Mouse (Mus musculus) lung, adult 2 months (tissue): ENCODE measurements around the gene Tbc1d30. TPM values are rescaled to one million over a fixed set of nuclear protein-coding genes. Genes with fewer than 3 reads are reported as not detected.

Source experiments
- DNase-seq: peaks from one replicate; pipeline ENCODE4 v3.0.0; 2022
- H3K4me1 ChIP-seq: fragments of 200-500 bp; 2 replicates; pipeline ENCODE4 v1.6.1; 2011; ENCODE audit warnings: low read length; ENCODE audit not compliant: control insufficient read depth, insufficient read depth
- H3K4me3 ChIP-seq: fragments of 200-500 bp; replicated peaks from 2 replicates; pipeline ENCODE3; 2011; ENCODE audit warnings: low read depth, mild to moderate bottlenecking, control low read depth, low read length; ENCODE audit errors: extremely low read depth
- CTCF ChIP-seq: fragments of 200-500 bp; IDR thresholded peaks from 2 replicates; pipeline ENCODE4 v1.5.1; 2011; ENCODE audit warnings: mild to moderate bottlenecking, low read length, control low read depth; ENCODE audit not compliant: insufficient read depth
- POLR2A ChIP-seq: fragments of 200-500 bp; IDR thresholded peaks from 2 replicates; pipeline ENCODE4 v1.6.1; 2011; ENCODE audit warnings: low read depth, mild to moderate bottlenecking, control low read depth, low read length, borderline replicate concordance; ENCODE audit errors: extremely low read depth
- WGBS: fragments of 180-500 bp; shearing (Covaris S2); methylation state at CpG from one replicate; pipeline ENCODE4 v1.1.7; 2018; 5-methylcytosine and 5-hydroxymethylcytosine counted together
- polyA plus RNA-seq: library from polyadenylated mRNA; depleted of rRNA; stranded (reverse); fragments of >200 nt; gene quantifications from 2 replicates; pipeline ENCODE4 v1.2.3, GENCODE M21; 2012

The Tbc1d30 gene
- polyA plus RNA-seq, 1 experiment, result 14.1 TPM

DNA sequence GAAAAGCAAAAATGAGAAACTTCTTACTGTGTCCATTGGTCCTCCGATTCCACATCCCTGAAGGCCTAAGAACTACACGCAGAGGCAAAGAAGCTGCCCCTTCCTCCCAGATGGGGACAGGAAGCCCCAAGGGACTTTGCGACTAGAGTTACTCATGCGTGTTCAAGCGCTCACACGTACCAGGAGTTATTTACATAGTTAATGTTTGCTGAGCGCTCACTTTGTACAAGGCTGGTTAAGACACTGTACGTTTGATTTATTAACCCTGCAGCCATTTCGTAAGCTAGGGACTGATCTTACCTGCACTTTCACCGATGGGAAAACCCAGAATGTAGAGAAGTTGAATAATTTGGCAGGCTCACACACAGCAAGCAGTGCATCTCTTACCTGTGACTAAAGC, 108.5 kb downstream of the Tbc1d30 start:
- Histone ChIP-seq H3K4me1 (no peaks in the 10 kb centered on the region), H3K4me3 (no peak overlapping the region)
- no peak for DNase-seq
- 65% methylated on average over 10 of the region's 10 CpGs for WGBS
- no peak for TF ChIP-seq CTCF
- TF ChIP-seq POLR2A, result no peak

DNA sequence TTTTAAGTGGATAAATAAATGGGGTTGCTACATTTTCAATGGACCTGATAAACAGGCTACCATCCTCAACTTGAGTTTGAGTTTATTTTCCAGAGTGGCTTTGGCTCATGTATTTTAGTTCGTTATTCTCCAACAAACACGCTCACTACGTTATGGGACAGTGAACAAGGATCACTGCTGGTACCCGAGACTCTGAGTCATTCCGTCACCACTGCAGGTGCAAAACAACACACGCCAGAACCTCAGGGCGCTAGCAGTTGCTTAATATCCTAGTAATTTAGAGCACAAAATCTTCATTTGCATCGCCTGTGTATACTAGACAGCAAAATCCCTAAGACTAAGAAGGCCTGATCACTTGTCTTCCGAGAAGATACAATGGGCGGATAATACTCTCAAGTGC, 112.0 kb downstream of the Tbc1d30 start:
- no peak for DNase-seq
- Histone ChIP-seq H3K4me3 (no peak overlapping the region), H3K4me1 (no peaks in the 10 kb centered on the region)
- 90% methylated on average over 10 of the region's 10 CpGs for WGBS
- TF ChIP-seq CTCF (no peak), POLR2A (no peak)

DNA sequence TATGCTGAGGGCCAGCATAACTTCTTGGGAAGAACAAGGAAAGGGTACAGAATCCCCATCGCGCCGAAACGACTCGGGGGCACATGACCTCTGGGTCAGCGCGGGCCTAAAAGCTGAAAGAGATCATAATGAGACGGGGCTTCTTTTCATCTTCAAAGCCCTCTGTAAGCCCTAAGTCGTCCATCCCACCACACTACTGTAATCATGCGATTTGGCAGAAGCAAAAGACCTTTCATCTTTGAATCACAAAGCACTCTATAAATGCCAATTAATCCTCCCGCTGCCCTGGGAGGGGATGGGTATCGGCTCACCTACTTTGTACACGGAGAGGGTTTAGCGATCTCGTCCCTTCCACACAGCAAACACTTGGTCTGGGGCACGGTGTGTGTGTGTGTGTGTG, 112.5 kb downstream of the Tbc1d30 start:
- 67% methylated on average over 16 of the region's 16 CpGs for WGBS
- TF ChIP-seq POLR2A (no peak), CTCF (no peak)
- H3K4me1 ChIP-seq, result no peaks in the 10 kb centered on the region
- DNase-seq, result no peak
- H3K4me3 ChIP-seq, result no peak overlapping the region

DNA sequence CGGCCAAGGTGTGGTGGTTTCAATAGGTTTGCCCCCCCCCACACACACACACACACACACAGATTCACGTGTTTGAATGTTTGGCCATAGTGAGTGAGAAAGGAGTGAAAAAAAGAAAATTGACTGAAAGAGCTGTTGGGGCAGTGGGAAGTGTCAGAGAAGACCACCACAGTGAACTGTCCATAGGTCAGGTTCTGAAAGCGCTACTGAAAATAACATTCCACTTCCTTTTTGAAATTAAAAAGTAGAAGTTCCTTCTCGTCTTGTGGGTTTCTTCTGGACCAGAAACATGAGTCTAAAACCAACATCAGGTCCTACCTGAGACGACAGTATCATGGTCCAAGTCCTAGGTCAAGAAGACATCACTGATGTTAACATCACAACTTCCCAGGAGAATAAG, 113.7 kb downstream of the Tbc1d30 start:
- Histone ChIP-seq H3K4me1 (no peaks in the 10 kb centered on the region), H3K4me3 (no peak overlapping the region)
- no peak for DNase-seq
- TF ChIP-seq POLR2A (no peak), CTCF (no peak)
- WGBS, result 75% methylated on average over 5 of the region's 5 CpGs

DNA sequence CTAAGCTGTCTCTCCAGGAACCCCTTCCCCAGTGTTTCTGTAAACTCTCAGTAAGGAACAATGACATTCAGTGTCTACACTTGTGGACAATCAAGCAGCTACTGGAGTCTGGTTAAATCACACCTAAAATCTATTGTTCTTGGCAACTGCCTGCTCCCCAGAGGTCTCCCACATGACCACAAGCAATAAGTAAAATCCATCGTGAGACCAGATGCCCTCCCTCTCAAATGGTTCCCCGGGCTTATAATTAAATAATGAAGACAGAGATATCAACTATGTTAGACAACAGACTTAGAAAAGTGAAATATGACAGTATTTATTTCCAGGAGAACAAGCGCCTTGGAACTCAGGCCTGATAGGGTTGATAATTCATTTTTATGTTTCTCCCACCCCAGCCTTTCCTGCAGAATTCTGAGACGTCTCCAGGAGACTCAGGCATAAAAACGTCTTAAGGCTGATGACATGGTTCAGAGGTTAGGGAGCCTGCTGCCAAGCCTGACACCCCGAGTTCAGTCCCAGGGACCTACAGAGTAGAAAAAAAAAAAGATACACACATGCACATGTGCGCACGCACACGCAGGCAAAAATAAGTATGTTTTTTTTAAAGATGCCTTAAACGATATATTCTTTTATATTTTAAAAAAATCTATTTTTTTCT, 115.8 kb downstream of the Tbc1d30 start:
- TF ChIP-seq POLR2A (no peak), CTCF (no peak)
- Histone ChIP-seq H3K4me1 (no peaks in the 10 kb centered on the region), H3K4me3 (no peak overlapping the region)
- no peak for DNase-seq
- 73% methylated on average over 10 of the region's 10 CpGs for WGBS

DNA sequence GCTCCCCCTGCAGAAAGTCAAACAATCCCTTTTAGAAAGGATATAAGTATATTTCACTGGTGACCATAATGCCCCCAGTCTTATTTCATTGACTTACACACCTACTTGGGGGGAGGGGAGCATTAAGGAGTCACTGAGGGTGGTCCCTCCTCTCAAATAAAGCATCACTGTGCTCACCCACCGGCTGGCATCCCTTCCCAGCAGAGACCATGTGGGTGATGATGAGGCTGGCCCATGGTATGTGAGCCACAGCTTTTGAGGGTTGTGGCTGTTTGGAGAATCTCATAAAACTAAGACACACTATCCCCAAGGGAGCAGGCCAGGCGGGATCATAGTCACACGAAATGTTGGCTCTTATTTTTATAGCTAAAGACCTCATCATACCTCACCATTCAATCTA, 116.6 kb downstream of the Tbc1d30 start:
- no peaks in the 10 kb centered on the region for H3K4me1 ChIP-seq
- TF ChIP-seq CTCF, result no peak
- TF ChIP-seq POLR2A, result no peak
- 82% methylated on average over 3 of the region's 3 CpGs for WGBS
- no peak for DNase-seq
- H3K4me3 ChIP-seq, result no peak overlapping the region

DNA sequence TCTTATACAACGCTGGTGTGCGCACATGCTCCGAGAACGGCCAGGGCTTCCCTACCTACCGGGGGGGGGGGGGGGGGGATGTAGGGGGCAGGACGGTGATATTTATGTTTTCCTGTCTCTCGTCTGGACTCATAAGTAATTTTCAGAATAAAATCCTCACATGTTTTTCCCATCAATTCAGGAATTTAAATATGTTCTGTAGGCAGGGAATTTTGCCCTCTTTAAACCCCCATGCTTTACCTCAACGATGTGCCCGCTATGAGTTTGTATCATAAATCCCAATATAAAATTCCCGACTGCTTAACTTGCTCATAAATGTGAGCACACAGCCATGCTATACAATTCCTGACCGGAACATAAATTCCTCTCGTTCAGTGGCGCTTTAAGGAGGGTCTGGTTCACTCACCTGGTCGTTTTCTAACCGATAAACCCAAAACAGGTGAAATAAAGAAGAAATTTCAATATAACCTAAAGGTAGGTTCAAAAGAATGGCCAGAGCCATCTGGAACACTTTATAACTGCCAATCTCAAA, 122.6 kb downstream of the Tbc1d30 start:
- TF ChIP-seq CTCF (no peak), POLR2A (no peak)
- WGBS, result 84% methylated on average over 15 of the region's 15 CpGs
- H3K4me1 ChIP-seq, result no peaks in the 10 kb centered on the region
- H3K4me3 ChIP-seq, result no peak overlapping the region
- no peak for DNase-seq

DNA sequence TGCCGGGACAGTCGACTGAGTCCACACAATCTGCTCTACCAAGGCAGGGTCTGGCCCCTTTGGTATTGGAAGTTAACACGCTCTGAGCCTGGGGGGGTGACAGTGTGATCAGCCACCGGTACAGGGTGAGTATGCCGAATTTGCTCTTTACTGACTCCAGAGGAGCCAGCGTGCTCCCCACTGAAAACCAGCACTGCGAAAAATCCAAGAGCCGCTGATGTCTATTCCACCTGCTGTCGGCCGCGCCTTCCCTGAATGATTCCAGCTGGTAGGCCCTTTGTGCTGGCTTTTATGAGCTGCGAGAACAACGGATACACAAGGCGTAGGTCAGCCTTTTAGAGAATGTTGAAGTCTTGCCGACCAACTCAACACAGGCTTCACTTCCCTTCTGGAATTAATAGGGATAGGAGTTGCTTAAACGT, 123.1 kb downstream of the Tbc1d30 start:
- TF ChIP-seq CTCF, result no peak
- TF ChIP-seq POLR2A, result no peak
- 80% methylated on average over 16 of the region's 16 CpGs for WGBS
- H3K4me1 ChIP-seq, result no peaks in the 10 kb centered on the region
- no peak for DNase-seq
- no peak overlapping the region for H3K4me3 ChIP-seq

DNA sequence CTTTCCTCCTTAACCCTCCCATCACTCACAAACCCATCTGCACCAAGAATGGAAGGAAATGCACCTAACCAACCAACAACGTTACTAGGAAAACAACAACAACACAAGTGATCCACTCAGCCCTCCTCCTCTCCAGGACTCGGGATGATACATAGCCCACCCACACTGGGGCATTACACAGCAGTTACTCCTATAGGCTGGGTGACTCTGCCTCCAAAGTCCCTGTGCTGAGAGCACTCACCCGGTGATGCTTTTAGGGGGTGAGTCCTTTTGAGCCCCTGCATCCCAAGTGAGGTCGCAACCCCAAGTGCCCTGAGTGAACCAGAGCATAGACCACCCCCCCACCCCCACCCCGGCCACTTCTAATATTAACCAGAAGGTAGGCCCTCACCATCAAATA, 123.7 kb downstream of the Tbc1d30 start:
- no peaks in the 10 kb centered on the region for H3K4me1 ChIP-seq
- WGBS, result 92% methylated on average over 5 of the region's 5 CpGs
- TF ChIP-seq POLR2A (no peak), CTCF (no peak)
- DNase-seq, result no peak
- no peak overlapping the region for H3K4me3 ChIP-seq

DNA sequence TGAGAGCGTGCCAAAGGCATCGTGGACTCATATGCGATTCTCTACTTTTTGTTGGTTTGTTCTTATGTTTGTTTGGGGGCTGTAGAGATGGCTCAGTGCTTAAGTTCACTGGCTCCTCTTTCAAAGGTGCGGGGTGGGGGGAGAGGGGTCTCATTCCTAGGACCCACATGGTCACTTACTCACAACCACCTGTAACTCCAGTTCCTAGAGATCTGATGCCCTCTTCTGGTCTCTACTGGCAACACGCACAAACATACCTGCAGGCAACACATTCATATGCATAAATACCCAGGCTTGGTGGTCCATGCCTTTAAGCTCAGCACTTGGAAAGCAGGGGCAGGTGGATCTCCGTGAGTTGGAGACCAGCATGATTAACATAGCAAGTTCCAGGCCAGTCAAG, 125.4 kb downstream of the Tbc1d30 start:
- 85% methylated on average over 6 of the region's 6 CpGs for WGBS
- Histone ChIP-seq H3K4me3 (no peak overlapping the region), H3K4me1 (no peaks in the 10 kb centered on the region)
- TF ChIP-seq POLR2A (no peak), CTCF (0 out of 2 replicates have a peak, but pooled peaks have one; percentile 4)
- DNase-seq, result no peak
